Comparison of ENCODE assay signal across 22 mouse cellular contexts in genomic region chr17:45916937-45917336, GRCm38 (mm10).
A peak's percentile ranks its signal among the peaks of the same experiment; 100 is the strongest.
DNase-seq lines count a peak whose midpoint lies in the region; ATAC-seq lines count a peak whose summit lies in the region.
"Had no signal": no experiment of that assay in that cellular context is flagged by ENCODE, and none has a peak within 500 bp of the region (broad histone marks: within the 10 kb centered on the region; RNA-seq: fewer than 3 reads in every experiment).

No protein-coding gene starts in this region.

- H3K36me3 ChIP-seq in heart, embryonic 10.5 days: 0 out of 2 replicates have a peak, but pooled peaks cover 3% of the 10 kb centered on the region
- no peaks in the 10 kb centered on the region for H3K36me3 ChIP-seq in embryonic facial prominence, embryonic 15.5 days
- H3K36me3 ChIP-seq: forebrain, embryonic 15.5 days; midbrain, embryonic 13.5 days; neural tube, embryonic 12.5 days had no signal

- H3K27me3 ChIP-seq in heart, embryonic 10.5 days (ENCODE audit: insufficient read depth, poor library complexity, severe bottlenecking): peaks cover 6% of the 10 kb centered on the region; the same call in 1 of the 2 replicates
- no peaks in the 10 kb centered on the region for H3K27me3 ChIP-seq in embryonic facial prominence, embryonic 15.5 days
- H3K27me3 ChIP-seq: forebrain, embryonic 15.5 days; midbrain, embryonic 13.5 days; neural tube, embryonic 12.5 days had no signal

- H3K9me3 ChIP-seq in heart, embryonic 10.5 days: peaks cover 10% of the 10 kb centered on the region
- peaks cover 4% of the 10 kb centered on the region; the same call in 1 of the 2 replicates for H3K9me3 ChIP-seq in embryonic facial prominence, embryonic 15.5 days (replicated peaks)
- H3K9me3 ChIP-seq: forebrain, embryonic 15.5 days; midbrain, embryonic 13.5 days had no signal

- no peak overlapping the region for H3K4me3 ChIP-seq in heart, embryonic 10.5 days
- no peak overlapping the region for H3K4me3 ChIP-seq in embryonic facial prominence, embryonic 15.5 days (replicated peaks)
- H3K4me3 ChIP-seq: forebrain, embryonic 15.5 days; left cerebral cortex, adult 2 months; midbrain, embryonic 13.5 days; neural tube, embryonic 12.5 days had no signal

- 60% methylated on average over 4 of the region's 4 CpGs for WGBS in heart, embryonic 10.5 days
- 41% methylated on average over 4 of the region's 4 CpGs for WGBS in embryonic facial prominence, embryonic 15.5 days

- H3K4me1 ChIP-seq in heart, embryonic 10.5 days: peaks cover 55% of the 10 kb centered on the region
- H3K4me1 ChIP-seq in embryonic facial prominence, embryonic 15.5 days: peaks cover 18% of the 10 kb centered on the region
- H3K4me1 ChIP-seq: forebrain, embryonic 15.5 days; midbrain, embryonic 13.5 days; neural tube, embryonic 12.5 days had no signal

- no peak for ATAC-seq in embryonic facial prominence, embryonic 15.5 days (ENCODE audit: insufficient number of reproducible peaks, low FRiP score, low TSS enrichment, low read depth)
- ATAC-seq: forebrain, embryonic 15.5 days; midbrain, embryonic 13.5 days had no signal

- DNase-seq in heart, embryonic 10.5 days (ENCODE audit: low spot score): no peak
- DNase-seq in heart, adult 9 months (ENCODE audit: low spot score in 2 of 2): no peak
- peak; percentile 10 to 22 for DNase-seq in right cerebral cortex, adult 2 months (ENCODE audit: low spot score in 2 of 2)
- DNase-seq in right cerebral cortex, postnatal 25 days: no peak
- no peak for DNase-seq in urinary bladder, postnatal 36 days (ENCODE audit: low spot score in 2 of 2)
- no peak for DNase-seq in urinary bladder, postnatal 4 days (ENCODE audit: low spot score in 2 of 2)
- DNase-seq: adrenal gland, adult 2 months; B cell, adult 2 months; cerebellum, adult 9-10 months; heart, postnatal 10 days; kidney, postnatal 4 days; layer of hippocampus, adult 9-11 months; left cerebral cortex, postnatal 4 days; lung, postnatal 10 days; thymus, adult 18-20 months had no signal

- no peak overlapping the region for H3K4me2 ChIP-seq in embryonic facial prominence, embryonic 15.5 days (replicated peaks)
- H3K4me2 ChIP-seq: forebrain, embryonic 15.5 days; hindbrain, embryonic 14.5 days; midbrain, embryonic 13.5 days; neural tube, embryonic 12.5 days had no signal

- peak overlapping the region; percentile 69 for H3K27ac ChIP-seq in heart, embryonic 10.5 days
- H3K27ac ChIP-seq in embryonic facial prominence, embryonic 15.5 days (replicated peaks): peak overlapping the region; percentile 71
- H3K27ac ChIP-seq: forebrain, embryonic 15.5 days; hindbrain, embryonic 14.5 days; left cerebral cortex, adult 2 months; midbrain, embryonic 13.5 days; neural tube, embryonic 12.5 days had no signal

- no peak overlapping the region for H3K9ac ChIP-seq in embryonic facial prominence, embryonic 15.5 days
- H3K9ac ChIP-seq: forebrain, embryonic 15.5 days; hindbrain, embryonic 14.5 days; liver, postnatal 0 days; midbrain, embryonic 13.5 days; neural tube, embryonic 12.5 days had no signal

Comparison
In these comparisons a context has a peak if more than half of its experiments do, and no peak if none do; other contexts are left out.
1. DNase-seq: peak in right cerebral cortex, adult 2 months (2 of 2); none in heart, embryonic 10.5 days (single experiment), heart, adult 9 months (0 of 2), right cerebral cortex, postnatal 25 days (single experiment), urinary bladder, postnatal 36 days (0 of 2) and urinary bladder, postnatal 4 days (0 of 2).